Mouse (Mus musculus): ENCODE measurements around the gene Crls1. TPM values are rescaled to one million over a fixed set of nuclear protein-coding genes. Genes with fewer than 3 reads are reported as not detected.

Crls1 gene
- polyA plus RNA-seq, 1 experiment from 2014 or later = 8.4 TPM

- no peak overlapping the region for H3K4me3 ChIP-seq (ENCODE audit: low read length)
- H3K36me3 ChIP-seq (ENCODE audit: control insufficient read depth, insufficient read depth, low read length) = no peaks in the 10 kb centered on the region
- 0 out of 2 replicates have a peak, but pooled peaks have one; percentile 49 for ATAC-seq (ENCODE audit: low read depth)
- no peak overlapping the region for H3K9ac ChIP-seq (ENCODE audit: low read length)
- no peak overlapping the region for H3K4me2 ChIP-seq (ENCODE audit: low read depth, low read length)
- no peaks in the 10 kb centered on the region for H3K9me3 ChIP-seq (ENCODE audit: control insufficient read depth, low read length)
- no peak overlapping the region for H3K27ac ChIP-seq (ENCODE audit: low read length)
- WGBS = 28% methylated on average over 3 of the region's 3 CpGs
- no peaks in the 10 kb centered on the region for H3K27me3 ChIP-seq (ENCODE audit: control insufficient read depth, insufficient read depth, low read depth, low read length)
- H3K4me1 ChIP-seq (replicated peaks; ENCODE audit: control insufficient read depth, insufficient read depth, low read length) = no peaks in the 10 kb centered on the region
These were observed 57.0 kb downstream of the Crls1 start for GRCm38 (mm10) chr2:132903498-132903897.

- no peaks in the 10 kb centered on the region for H3K9me3 ChIP-seq (ENCODE audit: control insufficient read depth, low read length)
- no peaks in the 10 kb centered on the region for H3K4me1 ChIP-seq (replicated peaks; ENCODE audit: control insufficient read depth, insufficient read depth, low read length)
- H3K27ac ChIP-seq (ENCODE audit: low read length) = no peak overlapping the region
- no peak overlapping the region for H3K4me2 ChIP-seq (ENCODE audit: low read depth, low read length)
- no peaks in the 10 kb centered on the region for H3K36me3 ChIP-seq (ENCODE audit: control insufficient read depth, insufficient read depth, low read length)
- no peak overlapping the region for H3K4me3 ChIP-seq (ENCODE audit: low read length)
- ATAC-seq (ENCODE audit: low read depth) = no peak
- H3K9ac ChIP-seq (ENCODE audit: low read length) = no peak overlapping the region
- H3K27me3 ChIP-seq (ENCODE audit: control insufficient read depth, insufficient read depth, low read depth, low read length) = no peaks in the 10 kb centered on the region
- 59% methylated on average over 2 of the region's 2 CpGs for WGBS
These were observed 58.5 kb downstream of the Crls1 start for GRCm38 (mm10) chr2:132904961-132905360.

- H3K9me3 ChIP-seq (ENCODE audit: control insufficient read depth, low read length) = no peaks in the 10 kb centered on the region
- H3K4me1 ChIP-seq (replicated peaks; ENCODE audit: control insufficient read depth, insufficient read depth, low read length) = no peaks in the 10 kb centered on the region
- H3K27ac ChIP-seq (ENCODE audit: low read length) = no peak overlapping the region
- no peak overlapping the region for H3K9ac ChIP-seq (ENCODE audit: low read length)
- no peak overlapping the region for H3K4me2 ChIP-seq (ENCODE audit: low read depth, low read length)
- WGBS = 29% methylated on average over 8 of the region's 8 CpGs
- H3K36me3 ChIP-seq (ENCODE audit: control insufficient read depth, insufficient read depth, low read length) = no peaks in the 10 kb centered on the region
- no peaks in the 10 kb centered on the region for H3K27me3 ChIP-seq (ENCODE audit: control insufficient read depth, insufficient read depth, low read depth, low read length)
- ATAC-seq (ENCODE audit: low read depth) = no peak
- no peak overlapping the region for H3K4me3 ChIP-seq (ENCODE audit: low read length)
These were observed 60.3 kb downstream of the Crls1 start for GRCm38 (mm10) chr2:132906763-132907162.

GRCm38 (mm10) chr2:132914785-132915184 lies 68.3 kb downstream of the Crls1 start:
- no peaks in the 10 kb centered on the region for H3K9me3 ChIP-seq (ENCODE audit: control insufficient read depth, low read length)
- WGBS = 45% methylated on average over 1 of the region's 1 CpGs
- no peaks in the 10 kb centered on the region for H3K4me1 ChIP-seq (replicated peaks; ENCODE audit: control insufficient read depth, insufficient read depth, low read length)
- ATAC-seq (ENCODE audit: low read depth) = no peak
- H3K4me2 ChIP-seq (ENCODE audit: low read depth, low read length) = no peak overlapping the region
- no peaks in the 10 kb centered on the region for H3K36me3 ChIP-seq (ENCODE audit: control insufficient read depth, insufficient read depth, low read length)
- H3K9ac ChIP-seq (ENCODE audit: low read length) = no peak overlapping the region
- H3K4me3 ChIP-seq (ENCODE audit: low read length) = no peak overlapping the region
- no peaks in the 10 kb centered on the region for H3K27me3 ChIP-seq (ENCODE audit: control insufficient read depth, insufficient read depth, low read depth, low read length)
- H3K27ac ChIP-seq (ENCODE audit: low read length) = no peak overlapping the region

Other genes with a start within 250 kb of the Crls1 start
- 13.4 and 15.5 TPM in 2 replicates for gene Shld1, start 159.7 kb upstream of the Crls1 start, polyA plus RNA-seq (2015; fragmentation: Nextera tagmentation; extraction: Ambion mirVana)
- 0.87 and 1.1 TPM in 2 replicates for gene Chgb, start 65.4 kb upstream of the Crls1 start, polyA plus RNA-seq (2015; fragmentation: Nextera tagmentation; extraction: Ambion mirVana)
- 21.6 and 21.8 TPM in 2 replicates for gene Trmt6, start 30.6 kb upstream of the Crls1 start, polyA plus RNA-seq (2015; fragmentation: Nextera tagmentation; extraction: Ambion mirVana)
- 13.8 TPM in 2 replicates for gene Mcm8, start 30.5 kb upstream of the Crls1 start, polyA plus RNA-seq (2015; fragmentation: Nextera tagmentation; extraction: Ambion mirVana)
- 6.3 and 7.3 TPM in 2 replicates for gene Lrrn4, start 34.2 kb downstream of the Crls1 start, polyA plus RNA-seq (2015; fragmentation: Nextera tagmentation; extraction: Ambion mirVana)
- 3.7 and 4.4 TPM in 2 replicates for gene Fermt1, start 99.2 kb downstream of the Crls1 start, polyA plus RNA-seq (2015; fragmentation: Nextera tagmentation; extraction: Ambion mirVana)